ENCODE assay signal across 8 mouse cellular contexts in genomic region chr4:138068598-138068997, GRCm38 (mm10).
A peak's percentile ranks its signal among the peaks of the same experiment; 100 is the strongest.
DNase-seq lines count a peak whose midpoint lies in the region; ATAC-seq and TF ChIP-seq lines count a peak whose summit lies in the region.

No protein-coding gene starts in this region.

- 88% methylated on average over 2 of the region's 2 CpGs for WGBS in kidney, embryonic 15.5 days
- 72% methylated on average over 2 of the region's 2 CpGs for WGBS in hindbrain, embryonic 14.5 days

- no peak overlapping the region for H3K4me2 ChIP-seq in kidney, embryonic 15.5 days
- no peak overlapping the region for H3K4me2 ChIP-seq in hindbrain, embryonic 14.5 days (replicated peaks)

- DNase-seq in kidney, adult 18-20 months: peak; percentile 70
- peak; percentile 56 for DNase-seq in adrenal gland, postnatal 14 days
- peak; percentile 73 for DNase-seq in fat pad, adult 2 months (ENCODE audit: extremely low read depth, low read depth, low spot score)
- DNase-seq in layer of hippocampus, adult 2 months (ENCODE audit: low spot score in 2 of 2): peak; percentile 68 to 80
- peak; percentile 64 to 73 for DNase-seq in right cerebral cortex, postnatal 10 days (ENCODE audit: low spot score in 2 of 2)
- DNase-seq in retina, postnatal 1 day: no peak
- DNase-seq in hindbrain, embryonic 14.5 days (ENCODE audit: low spot score): no peak

- H3K4me3 ChIP-seq in kidney, embryonic 15.5 days (replicated peaks): no peak overlapping the region
- no peak overlapping the region for H3K4me3 ChIP-seq in layer of hippocampus, adult 2 months
- H3K4me3 ChIP-seq in hindbrain, embryonic 14.5 days (replicated peaks; ENCODE audit: low read length): no peak overlapping the region

- ATAC-seq in kidney, embryonic 15.5 days (replicated peaks; ENCODE audit: low FRiP score): no peak
- no peak for ATAC-seq in hindbrain, embryonic 14.5 days (ENCODE audit: low FRiP score)

- no peak overlapping the region for H3K27ac ChIP-seq in kidney, embryonic 15.5 days
- H3K27ac ChIP-seq in layer of hippocampus, adult 2 months: peak overlapping the region; percentile 87
- no peak overlapping the region for H3K27ac ChIP-seq in hindbrain, embryonic 14.5 days

- no peak overlapping the region for H3K9ac ChIP-seq in kidney, embryonic 15.5 days
- no peak overlapping the region for H3K9ac ChIP-seq in hindbrain, embryonic 14.5 days

- H3K36me3 ChIP-seq in kidney, embryonic 15.5 days: peaks cover 52% of the 10 kb centered on the region
- H3K36me3 ChIP-seq in hindbrain, embryonic 14.5 days (replicated peaks; ENCODE audit: control insufficient read depth, insufficient read depth): 0 out of 2 replicates have a peak, but pooled peaks cover 11% of the 10 kb centered on the region

- no peak for TF ChIP-seq CTCF in layer of hippocampus, adult 2 months (conservative IDR thresholded peaks at IDR 0.05)

- peaks cover 12% of the 10 kb centered on the region; the same call in 1 of the 2 replicates for H3K4me1 ChIP-seq in kidney, embryonic 15.5 days
- 0 out of 2 replicates have a peak, but pooled peaks cover 2% of the 10 kb centered on the region for H3K4me1 ChIP-seq in hindbrain, embryonic 14.5 days (replicated peaks; ENCODE audit: control insufficient read depth, insufficient read depth, low read length)

- H3K27me3 ChIP-seq in kidney, embryonic 15.5 days: no peaks in the 10 kb centered on the region
- H3K27me3 ChIP-seq in hindbrain, embryonic 14.5 days (ENCODE audit: control insufficient read depth, insufficient read depth, low read length): no peaks in the 10 kb centered on the region

- no peaks in the 10 kb centered on the region for H3K9me3 ChIP-seq in kidney, embryonic 15.5 days (replicated peaks)
- no peaks in the 10 kb centered on the region for H3K9me3 ChIP-seq in hindbrain, embryonic 14.5 days (ENCODE audit: control insufficient read depth, low read length)

Comparison
In these comparisons a context has a peak if more than half of its experiments do, and no peak if none do; other contexts are left out.
1. DNase-seq: peak in kidney, adult 18-20 months (single experiment), adrenal gland, postnatal 14 days (single experiment), fat pad, adult 2 months (single experiment), layer of hippocampus, adult 2 months (2 of 2) and right cerebral cortex, postnatal 10 days (2 of 2); none in retina, postnatal 1 day (single experiment) and hindbrain, embryonic 14.5 days (single experiment).